Mouse (Mus musculus): ENCODE measurements at regions not wholly inside any gene's neighbourhood (a gene's known extent, or its start where the extent isn't known, plus 50 kb on each side); places are given as distances from the start of the nearest gene placed in this dataset.

DNA sequence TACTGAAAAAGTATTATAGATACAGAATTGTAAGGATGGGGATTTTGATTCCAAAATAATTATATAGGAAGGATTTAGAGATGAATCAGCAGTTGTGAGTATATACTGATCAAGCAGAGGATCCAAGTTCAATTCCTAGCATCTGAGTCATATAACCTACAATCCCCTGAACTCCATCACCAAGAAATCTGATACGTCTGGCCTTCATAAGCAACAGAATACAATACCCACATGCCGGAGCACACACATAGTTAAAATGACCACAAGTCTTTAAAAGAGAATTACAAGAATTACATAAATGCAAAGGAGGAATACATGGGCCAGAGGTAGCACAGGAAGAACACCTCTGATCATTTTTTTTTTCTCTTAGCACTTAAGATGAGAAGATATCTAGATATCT is 847.7 kb downstream of the D3Ertd751e start:
- DNase-seq (ENCODE audit: low spot score in 2 of 2) = no peak

- DNase-seq (ENCODE audit: low spot score in 2 of 2) = no peak
Observed at GRCm38 (mm10) chr3:42593792-42594433, 851.5 kb downstream of the D3Ertd751e start.

DNA sequence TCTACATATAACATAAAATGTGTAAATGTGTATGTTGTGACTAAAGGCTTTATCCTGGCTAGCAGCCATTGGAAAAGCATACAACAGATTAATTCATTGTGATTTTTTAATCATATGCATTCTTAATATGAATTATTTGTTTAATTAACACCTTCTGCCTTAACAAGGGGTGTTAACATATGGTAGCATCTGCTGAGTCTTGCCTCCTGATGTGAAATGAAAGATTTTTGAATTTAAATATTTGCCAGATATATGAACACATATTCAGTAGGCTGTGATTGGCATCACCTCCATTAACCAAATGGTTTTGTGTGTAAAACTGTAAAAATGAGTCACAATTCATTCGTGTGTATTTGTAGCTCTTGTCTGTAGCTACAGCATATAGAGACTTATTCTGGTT is 854.3 kb downstream of the D3Ertd751e start:
- no peak for DNase-seq (ENCODE audit: low spot score in 2 of 2)
